Mouse (Mus musculus) brain, embryonic 14.5 days (tissue): Measurements from ENCODE around the gene Olfr12. TPM values are rescaled to one million over a fixed set of nuclear protein-coding genes. Genes with fewer than 3 reads are reported as not detected.

ENCODE experiments used
- DNase-seq: peaks from one replicate; pipeline ENCODE4 v3.0.0-alpha.2; 2011; ENCODE audit warnings: low read depth
- CTCF ChIP-seq: fragments of 200-500 bp; IDR thresholded peaks from 2 replicates; pipeline ENCODE4 v1.5.1; 2012; ENCODE audit warnings: inconsistent platforms, mild to moderate bottlenecking, moderate library complexity, borderline replicate concordance; ENCODE audit not compliant: insufficient read depth, insufficient read length; ENCODE audit errors: extremely low read depth
- POLR2A ChIP-seq: fragments of 200-500 bp; IDR thresholded peaks from 2 replicates; pipeline ENCODE4 v1.6.1; 2012; ENCODE audit warnings: mild to moderate bottlenecking, inconsistent platforms, borderline replicate concordance; ENCODE audit not compliant: poor library complexity, insufficient read depth, insufficient read length, severe bottlenecking; ENCODE audit errors: extremely low read depth
- polyA plus RNA-seq: library from polyadenylated mRNA; depleted of rRNA; stranded (reverse); fragments of >200 nt; gene quantifications from 2 replicates; pipeline ENCODE4 v1.2.3, GENCODE M21; 2012

Olfr12 gene
- polyA plus RNA-seq, 1 experiment, result not detected

DNA sequence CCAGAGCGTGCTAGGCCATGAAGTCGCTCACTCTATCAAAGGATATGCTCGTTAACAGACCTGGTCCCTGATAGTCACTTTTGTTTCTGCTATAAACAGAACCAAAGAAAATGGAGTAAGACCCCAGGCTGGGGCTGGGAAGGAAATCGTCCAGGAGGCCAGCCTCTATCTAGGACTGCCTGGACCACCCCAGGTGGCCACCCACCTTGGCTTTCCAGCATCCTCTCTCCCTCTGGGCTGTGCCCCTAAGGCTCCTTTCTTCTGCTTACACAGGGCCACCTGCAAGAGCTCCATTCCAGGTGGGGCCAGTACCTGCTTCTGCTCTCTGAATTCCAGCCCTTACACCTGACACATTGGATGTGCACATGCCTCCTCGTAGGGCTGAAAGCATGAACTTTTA lies 14.6 kb downstream of the Olfr12 start:
- DNase-seq, result no peak
- no peak for TF ChIP-seq CTCF
- no peak for TF ChIP-seq POLR2A

DNA sequence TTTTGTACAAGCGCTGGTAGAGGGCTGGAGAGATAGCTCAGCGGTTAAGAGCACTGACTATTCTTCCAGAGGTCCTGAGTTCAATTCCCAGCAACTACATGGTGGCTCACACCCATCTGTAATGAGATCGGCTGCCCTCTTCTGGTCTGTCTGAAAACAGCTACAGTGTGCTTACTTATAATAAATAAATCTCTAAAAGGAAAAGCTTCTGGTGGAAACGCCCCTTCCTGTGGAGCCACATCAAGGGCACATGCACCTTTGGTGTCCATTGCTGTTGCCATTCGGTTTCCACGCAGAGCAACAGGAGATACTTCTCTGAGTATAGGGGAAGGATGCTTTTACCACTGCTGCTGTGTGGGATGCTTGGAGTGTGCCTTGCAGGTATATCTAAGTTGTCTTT lies 15.4 kb downstream of the Olfr12 start:
- DNase-seq, result no peak
- TF ChIP-seq POLR2A (no peak), CTCF (no peak)

DNA sequence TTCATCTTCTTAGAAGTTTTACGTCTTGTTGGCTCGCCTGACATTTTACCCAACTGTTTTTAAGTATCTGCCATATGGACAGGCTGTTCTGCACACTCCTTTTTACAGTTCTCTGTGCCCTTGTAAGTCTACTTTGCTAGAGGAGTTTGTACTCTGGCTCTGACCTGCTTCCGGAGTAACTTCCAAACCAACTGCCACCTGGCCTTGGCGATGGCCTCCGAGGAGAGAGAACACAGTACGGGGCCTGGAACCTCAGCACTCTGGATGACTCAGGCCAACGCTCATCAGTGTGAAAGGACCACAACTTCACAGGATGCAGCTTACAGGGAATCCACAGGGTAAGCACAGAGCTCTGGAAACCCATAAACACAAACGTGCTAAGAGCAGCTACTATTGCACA lies 16.1 kb downstream of the Olfr12 start:
- DNase-seq, result no peak

DNA sequence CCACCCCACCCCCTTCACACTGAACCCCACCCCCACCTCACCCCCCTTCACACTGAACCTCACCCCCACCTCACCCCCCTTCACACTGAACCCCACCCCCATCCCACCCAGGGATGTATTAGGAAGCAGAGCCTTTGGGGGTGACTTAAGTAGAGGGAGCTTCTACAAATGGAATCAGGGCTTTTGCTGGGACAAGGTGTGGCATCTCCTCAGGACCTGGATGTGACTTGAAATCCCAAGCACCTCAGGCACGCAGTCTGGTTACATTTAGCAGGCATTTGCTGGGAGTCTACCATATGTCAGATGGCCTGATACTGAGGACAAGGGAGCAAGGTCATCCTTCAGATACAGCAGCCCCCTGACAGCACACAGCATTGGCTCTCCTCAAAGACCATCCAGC lies 17.0 kb downstream of the Olfr12 start:
- DNase-seq, result no peak
- TF ChIP-seq POLR2A, result no peak
- no peak for TF ChIP-seq CTCF

More for the DNA sequence above, 16.1 kb downstream of the Olfr12 start:
- no peak for TF ChIP-seq POLR2A
- TF ChIP-seq CTCF, result no peak

DNA sequence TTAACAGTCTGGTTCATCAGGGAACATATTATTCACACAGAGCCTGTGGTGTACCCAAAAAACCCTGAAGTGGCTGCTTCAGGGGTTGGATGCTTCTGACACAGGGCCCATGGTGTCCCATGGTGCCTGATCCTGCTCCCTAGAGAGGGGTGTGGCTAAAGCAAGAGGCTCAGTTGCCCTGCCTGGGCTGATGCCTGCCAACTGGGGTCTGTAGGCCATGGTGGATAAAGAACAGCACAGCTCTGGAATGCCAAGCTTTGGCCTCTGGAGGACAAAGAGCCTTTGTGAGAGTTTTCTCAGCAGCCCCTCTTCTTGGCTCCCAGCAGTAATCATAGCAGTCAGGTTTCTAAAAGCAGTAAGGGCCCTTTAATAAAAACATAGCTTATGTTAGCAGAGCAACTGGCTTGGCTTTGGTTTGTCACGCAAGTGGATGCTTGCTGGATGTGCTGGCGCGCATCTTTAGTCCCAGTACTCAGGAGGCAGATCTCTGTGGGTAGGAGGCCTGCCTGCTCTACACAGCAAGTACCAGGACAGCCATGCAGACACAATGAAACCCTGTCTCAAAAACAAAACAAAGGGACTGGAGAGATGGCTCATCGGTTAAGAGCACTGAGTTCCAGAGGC lies 17.5 kb downstream of the Olfr12 start:
- DNase-seq, result peak; percentile 72
- TF ChIP-seq POLR2A, result no peak
- TF ChIP-seq CTCF, result no peak

DNA sequence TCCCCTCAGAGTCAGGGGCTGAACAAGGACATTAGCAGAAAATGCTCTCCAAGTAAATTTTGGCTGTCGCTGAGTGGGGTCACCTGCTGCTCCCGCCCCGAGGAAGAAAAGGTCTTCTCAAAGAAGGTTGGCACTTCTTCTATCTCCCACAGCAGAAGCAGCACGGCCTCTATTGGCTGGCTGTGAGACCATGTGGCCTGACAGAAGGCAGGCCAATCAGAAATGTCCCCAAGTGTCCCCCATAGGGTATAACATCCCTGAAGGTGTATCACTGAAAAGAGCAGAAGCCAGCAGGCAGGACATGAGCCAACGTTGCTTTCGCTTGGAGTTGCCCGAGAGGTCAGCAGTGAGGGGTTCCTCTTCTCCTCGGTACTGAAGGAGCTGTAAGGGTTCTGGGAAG lies 18.4 kb downstream of the Olfr12 start:
- no peak for TF ChIP-seq POLR2A
- TF ChIP-seq CTCF, result no peak
- no peak for DNase-seq

DNA sequence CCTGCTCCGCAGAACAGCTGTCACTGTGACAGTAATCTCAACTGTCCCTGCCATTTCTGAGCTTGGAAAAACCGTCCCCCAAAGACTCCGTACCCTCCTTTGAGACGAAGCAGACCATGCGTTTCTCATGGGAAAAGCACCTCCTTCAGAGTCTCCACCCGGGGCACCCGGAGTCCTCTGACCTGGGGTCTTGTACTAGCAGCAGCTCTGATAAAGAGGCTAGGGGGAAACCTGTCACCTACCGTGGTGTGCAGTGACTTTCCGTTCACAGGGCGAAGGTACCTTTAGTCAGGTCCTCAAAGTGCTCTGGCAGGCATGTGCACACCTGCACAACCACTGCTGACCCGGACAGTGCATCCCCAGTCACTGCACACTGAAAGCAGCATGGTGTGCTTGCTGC lies 19.1 kb downstream of the Olfr12 start:
- TF ChIP-seq POLR2A (no peak), CTCF (no peak)
- DNase-seq, result no peak

DNA sequence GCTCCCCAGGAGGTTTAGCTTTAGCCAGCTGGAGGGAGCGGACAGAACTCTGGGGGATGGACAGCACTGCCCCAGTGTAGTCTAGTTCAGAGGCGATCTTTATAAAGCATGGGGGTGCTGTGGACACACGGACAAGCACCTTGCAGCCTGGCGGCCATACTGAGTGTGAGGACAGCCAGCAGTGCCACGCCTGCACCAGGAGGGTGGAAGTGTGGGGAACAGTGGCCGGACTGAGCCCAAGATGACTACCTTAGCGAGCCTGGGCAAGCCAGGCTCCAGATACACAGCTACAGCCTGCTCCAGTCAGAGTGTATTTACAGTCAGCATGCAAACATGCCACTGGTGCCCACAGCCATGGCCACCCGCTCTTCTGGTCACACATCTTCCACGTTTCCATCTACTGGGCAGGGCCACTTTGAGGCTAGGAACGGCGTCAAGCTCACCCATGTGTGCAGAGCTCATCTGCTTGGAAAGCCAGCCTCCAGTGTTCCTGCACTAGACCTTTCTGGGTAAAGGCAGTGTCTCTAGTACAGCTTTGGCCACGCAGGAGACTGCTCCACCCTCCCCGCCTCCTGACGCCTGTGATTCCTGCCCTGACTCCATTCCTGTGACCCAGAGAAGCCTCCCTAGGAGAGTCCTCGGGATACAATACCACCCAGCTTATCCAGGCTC lies 20.0 kb downstream of the Olfr12 start:
- no peak for DNase-seq
- TF ChIP-seq CTCF (no peak), POLR2A (no peak)

DNA sequence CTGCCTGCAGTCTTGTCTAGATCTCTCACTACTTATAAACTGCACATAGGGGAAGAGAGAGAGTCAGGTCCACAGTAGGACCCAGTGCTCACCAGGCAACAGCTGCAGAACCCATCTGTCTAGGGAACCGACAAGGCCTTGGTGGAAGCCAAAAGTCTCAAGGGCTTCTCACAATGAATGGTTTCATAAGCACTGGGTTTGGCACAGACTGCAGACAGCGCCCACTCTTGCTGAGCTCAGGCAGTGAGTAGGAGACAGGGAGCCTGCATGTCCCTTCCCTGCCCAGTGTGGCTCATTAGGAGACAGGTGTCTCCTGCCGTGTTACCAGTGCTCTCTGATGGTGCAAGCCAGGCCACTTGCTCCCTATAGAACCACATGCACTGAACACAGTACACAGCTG lies 20.6 kb downstream of the Olfr12 start:
- no peak for DNase-seq
- TF ChIP-seq CTCF, result no peak
- no peak for TF ChIP-seq POLR2A

DNA sequence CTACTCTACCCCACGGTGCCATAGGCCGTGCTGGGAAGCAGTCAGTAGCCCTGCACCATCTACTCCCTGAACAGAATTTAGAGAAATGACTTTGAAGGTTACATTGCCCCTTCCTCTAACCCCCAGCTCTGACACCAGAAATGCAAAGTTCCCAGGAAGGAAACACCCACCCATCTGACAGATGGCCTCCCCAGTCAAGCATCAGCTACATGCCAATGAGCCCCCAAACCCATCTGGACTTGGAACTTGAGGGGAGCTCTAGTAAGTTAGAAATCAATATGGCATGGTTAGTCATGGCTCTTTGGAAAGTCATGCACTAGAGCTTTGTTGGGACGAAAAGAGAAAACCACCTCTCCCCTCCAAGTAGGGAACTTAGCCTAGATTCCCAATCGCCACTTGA lies 21.1 kb downstream of the Olfr12 start:
- no peak for DNase-seq
- no peak for TF ChIP-seq POLR2A
- TF ChIP-seq CTCF, result no peak

DNA sequence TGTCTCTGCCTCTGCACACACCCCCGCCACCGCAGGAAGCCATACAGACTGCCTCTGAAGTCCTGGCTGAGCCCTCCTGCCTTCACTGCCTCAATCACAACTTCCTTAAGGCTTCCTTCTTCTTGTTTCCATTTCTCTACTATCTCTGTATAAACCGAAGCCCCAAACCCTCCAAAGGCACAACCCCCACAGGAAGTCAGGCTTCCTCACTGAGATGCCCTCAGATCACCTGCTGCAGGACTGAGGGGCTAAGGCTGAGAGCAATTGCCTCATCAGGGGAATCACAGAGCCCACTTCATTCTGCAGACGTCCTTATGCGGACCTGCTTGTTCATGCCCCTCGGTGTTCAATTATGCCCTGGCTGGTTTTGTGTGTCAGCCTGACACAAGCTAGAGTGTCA lies 22.8 kb downstream of the Olfr12 start:
- no peak for DNase-seq
- no peak for TF ChIP-seq CTCF
- no peak for TF ChIP-seq POLR2A
